Mouse (Mus musculus) layer of hippocampus, postnatal 36 days (tissue): ENCODE results near the gene Lrriq3. TPM values are rescaled to one million over a fixed set of nuclear protein-coding genes. Genes with fewer than 3 reads are reported as not detected.

Experiments used
- total RNA-seq, 2 experiments: library from RNA; stranded (reverse); gene quantifications; 2 replicates each; pipeline ENCODE4 v1.2.3; 2021

Lrriq3 gene
- total RNA-seq, 2 experiments from 2014 or later = 0.40 to 0.57 TPM

Other genes starting within 250 kb of the Lrriq3 start
- gene Tnni3k, start 38.0 kb upstream of the Lrriq3 start, total RNA-seq = under 1 TPM; 0.12 to 0.18 TPM
- 10 to 100 TPM; 29.1 to 29.6 TPM for gene Fpgt, start within 50 bp of the Lrriq3 start, total RNA-seq